Mouse (Mus musculus) olfactory bulb, adult 2 months (tissue): ENCODE measurements around the gene Serinc5. TPM values are rescaled to one million over a fixed set of nuclear protein-coding genes. Genes with fewer than 3 reads are reported as not detected.

ENCODE experiments used
- H3K27ac ChIP-seq: fragments of 200-500 bp; 2 replicates; pipeline ENCODE4 v1.5.1; 2012; ENCODE audit warnings: low read depth, low read length; ENCODE audit not compliant: insufficient read depth
- H3K4me1 ChIP-seq: fragments of 200-500 bp; 2 replicates; pipeline ENCODE4 v1.6.1; 2012; ENCODE audit warnings: low read length; ENCODE audit not compliant: control insufficient read depth, insufficient read depth
- H3K4me3 ChIP-seq: fragments of 200-500 bp; 2 replicates; pipeline ENCODE4 v1.5.1; 2012; ENCODE audit warnings: mild to moderate bottlenecking, low read depth, low read length, moderate library complexity; ENCODE audit not compliant: insufficient read depth
- CTCF ChIP-seq: fragments of 200-500 bp; IDR thresholded peaks from 2 replicates; pipeline ENCODE4 v1.5.1; 2012; ENCODE audit warnings: low read depth, mild to moderate bottlenecking, low read length, moderate library complexity; ENCODE audit not compliant: insufficient read depth
- POLR2A ChIP-seq: fragments of 200-500 bp; IDR thresholded peaks from 2 replicates; pipeline ENCODE4 v1.6.1; 2012; ENCODE audit warnings: mild to moderate bottlenecking, low read depth, low read length, moderate library complexity; ENCODE audit not compliant: insufficient read depth
- WGBS: fragments of 180-500 bp; shearing (Covaris S2); methylation state at CpG from one replicate; pipeline ENCODE4 v1.1.7; 2018; 5-methylcytosine and 5-hydroxymethylcytosine counted together
- polyA plus RNA-seq: library from polyadenylated mRNA; stranded (reverse); fragments of >200 nt; gene quantifications from 2 replicates; pipeline ENCODE4 v1.2.4, GENCODE M21; 2012; ENCODE audit warnings: low replicate concordance; ENCODE audit not compliant: missing spikeins, insufficient read depth, insufficient read length

Gene Serinc5
- polyA plus RNA-seq, 1 experiment, result not detected

- WGBS, result 33% methylated on average over 4 of the region's 4 CpGs
- TF ChIP-seq POLR2A (no peak), CTCF (no peak)
- Histone ChIP-seq H3K4me1 (peaks cover 20% of the 10 kb centered on the region), H3K4me3 (no peak overlapping the region), H3K27ac (no peak overlapping the region)
Observed at GRCm38 (mm10) chr13:92631450-92631849, 20.6 kb downstream of the Serinc5 start.

GRCm38 (mm10) chr13:92632550-92632949 is 21.7 kb downstream of the Serinc5 start:
- TF ChIP-seq CTCF, result no peak
- TF ChIP-seq POLR2A, result no peak
- H3K27ac ChIP-seq, result peak overlapping the region; percentile 92
- H3K4me1 ChIP-seq, result peaks cover 27% of the 10 kb centered on the region
- WGBS, result 42% methylated on average over 4 of the region's 4 CpGs
- H3K4me3 ChIP-seq, result no peak overlapping the region

GRCm38 (mm10) chr13:92635040-92635439 is 24.1 kb downstream of the Serinc5 start:
- Histone ChIP-seq H3K27ac (no peak overlapping the region), H3K4me3 (no peak overlapping the region), H3K4me1 (peaks cover 34% of the 10 kb centered on the region)
- 86% methylated on average over 2 of the region's 2 CpGs for WGBS
- TF ChIP-seq POLR2A, result no peak
- no peak for TF ChIP-seq CTCF

GRCm38 (mm10) chr13:92636226-92636909 is 25.5 kb downstream of the Serinc5 start:
- no peak overlapping the region for H3K27ac ChIP-seq
- WGBS, result 52% methylated on average over 6 of the region's 6 CpGs
- peaks cover 37% of the 10 kb centered on the region for H3K4me1 ChIP-seq
- no peak overlapping the region for H3K4me3 ChIP-seq
- TF ChIP-seq CTCF (no peak), POLR2A (no peak)

GRCm38 (mm10) chr13:92636910-92637275 is 26.0 kb downstream of the Serinc5 start:
- TF ChIP-seq CTCF (no peak), POLR2A (no peak)
- Histone ChIP-seq H3K4me3 (no peak overlapping the region), H3K27ac (peak overlapping the region; percentile 27; the same call in 1 of the 2 replicates), H3K4me1 (peaks cover 37% of the 10 kb centered on the region)
- 4% methylated on average over 7 of the region's 7 CpGs for WGBS

GRCm38 (mm10) chr13:92639093-92640014 is 28.5 kb downstream of the Serinc5 start:
- Histone ChIP-seq H3K4me3 (no peak overlapping the region), H3K27ac (peak overlapping the region; percentile 58), H3K4me1 (peaks cover 28% of the 10 kb centered on the region)
- WGBS, result 52% methylated on average over 12 of the region's 12 CpGs
- TF ChIP-seq POLR2A, result no peak
- TF ChIP-seq CTCF, result no peak

GRCm38 (mm10) chr13:92644199-92644598 is 33.3 kb downstream of the Serinc5 start:
- TF ChIP-seq POLR2A (no peak), CTCF (no peak)
- Histone ChIP-seq H3K27ac (peak overlapping the region; percentile 49), H3K4me1 (peaks cover 32% of the 10 kb centered on the region), H3K4me3 (no peak overlapping the region)
- WGBS, result 91% methylated on average over 3 of the region's 3 CpGs

GRCm38 (mm10) chr13:92644753-92645152 is 33.9 kb downstream of the Serinc5 start:
- TF ChIP-seq CTCF (no peak), POLR2A (no peak)
- Histone ChIP-seq H3K4me1 (peaks cover 30% of the 10 kb centered on the region), H3K4me3 (no peak overlapping the region), H3K27ac (peak overlapping the region; percentile 49)
- 47% methylated on average over 6 of the region's 6 CpGs for WGBS

GRCm38 (mm10) chr13:92647695-92648094 is 36.8 kb downstream of the Serinc5 start:
- H3K4me1 ChIP-seq, result peaks cover 32% of the 10 kb centered on the region
- 30% methylated on average over 2 of the region's 2 CpGs for WGBS
- no peak for TF ChIP-seq CTCF
- TF ChIP-seq POLR2A, result no peak
- no peak overlapping the region for H3K27ac ChIP-seq
- no peak overlapping the region for H3K4me3 ChIP-seq
